Mouse (Mus musculus) bone marrow macrophage, adult 2 months (primary cell): ENCODE results near the gene Il19.

Experiments
- CTCF ChIP-seq: IDR thresholded peaks from 2 replicates; pipeline ENCODE4 v1.5.1; 2012; ENCODE audit warnings: low read depth, mild to moderate bottlenecking, low read length, moderate library complexity
- POLR2A ChIP-seq: IDR thresholded peaks from 2 replicates; pipeline ENCODE4 v1.6.1; 2012; ENCODE audit warnings: mild to moderate bottlenecking, low read depth, low read length, borderline replicate concordance

GRCm38 (mm10) chr1:130902505-130902904 is 37.4 kb downstream of the Il19 start:
- TF ChIP-seq POLR2A (no peak), CTCF (no peak)
